Mouse (Mus musculus): ENCODE results near the gene Tln1. TPM values are rescaled to one million over a fixed set of nuclear protein-coding genes. Genes with fewer than 3 reads are reported as not detected.

Tln1 gene
- polyA plus RNA-seq, 1 experiment from 2014 or later = 64.9 TPM

DNA sequence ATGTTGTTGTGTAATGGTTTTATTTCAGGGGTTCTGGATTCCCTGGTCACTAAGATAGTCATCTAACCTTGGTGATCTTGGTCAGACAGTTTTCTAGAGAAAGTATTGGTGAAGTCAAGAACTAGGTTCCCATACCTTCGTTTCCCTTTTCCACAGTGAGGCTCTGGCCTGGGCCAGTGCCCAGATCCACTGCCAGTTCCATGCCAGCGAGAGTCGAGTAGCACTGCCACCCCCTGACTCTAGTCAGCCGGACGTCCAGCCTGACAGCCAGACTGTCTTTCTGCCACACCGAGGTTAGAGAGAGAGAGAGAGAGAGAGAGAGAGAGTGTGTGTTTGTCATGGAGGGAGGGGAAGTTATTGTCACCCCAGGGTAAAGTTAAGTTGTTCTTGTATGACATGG lies 17.2 kb upstream of the Tln1 start:
- peak overlapping the region; percentile 72 for H3K4me3 ChIP-seq (replicated peaks; ENCODE audit: low read depth, low read length)
- peak overlapping the region; percentile 85 for H3K4me2 ChIP-seq (ENCODE audit: low read length)
- no peak for DNase-seq (ENCODE audit: low spot score)
- TF ChIP-seq CTCF (IDR thresholded peaks at IDR 0.05; ENCODE audit: low read depth) = no peak
- no peaks in the 10 kb centered on the region for H3K27me3 ChIP-seq (ENCODE audit: insufficient read depth, low read length)
- H3K9ac ChIP-seq (ENCODE audit: low read depth, low read length) = no peak overlapping the region
- peaks cover 29% of the 10 kb centered on the region for H3K36me3 ChIP-seq (ENCODE audit: insufficient read depth, low read length)
- no peaks in the 10 kb centered on the region for H3K9me3 ChIP-seq (replicated peaks; ENCODE audit: low read length)
- WGBS = 77% methylated on average over 6 of the region's 6 CpGs
- peaks cover 21% of the 10 kb centered on the region; the same call in 1 of the 2 replicates for H3K4me1 ChIP-seq (replicated peaks; ENCODE audit: insufficient read depth, low read length)
- H3K27ac ChIP-seq = no peak overlapping the region
- ATAC-seq (replicated peaks; ENCODE audit: low FRiP score, low read depth) = no peak

DNA sequence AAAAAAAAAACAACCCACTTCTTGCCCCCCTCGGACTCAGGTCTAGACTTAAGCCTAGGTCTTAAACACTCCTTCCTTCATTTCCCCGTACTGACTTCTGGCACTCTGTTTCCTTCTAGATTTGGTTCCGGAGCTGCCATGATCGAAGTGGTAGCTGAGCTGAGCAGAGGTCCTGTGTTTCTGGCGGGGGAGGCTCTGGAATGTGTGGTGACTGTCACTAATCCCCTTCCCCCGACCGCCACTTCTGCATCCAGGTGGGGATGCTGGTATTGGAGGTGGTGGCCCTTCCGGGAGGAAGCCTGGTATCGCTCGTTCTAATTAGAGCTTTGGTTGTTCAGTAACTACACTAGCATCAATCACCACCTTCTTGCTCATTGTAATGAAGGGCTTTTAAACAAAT lies 16.8 kb upstream of the Tln1 start:
- peak; percentile 40 for DNase-seq (ENCODE audit: low spot score)
- H3K9me3 ChIP-seq (replicated peaks; ENCODE audit: low read length) = no peaks in the 10 kb centered on the region
- no peaks in the 10 kb centered on the region for H3K27me3 ChIP-seq (ENCODE audit: insufficient read depth, low read length)
- peak overlapping the region; percentile 85 for H3K4me2 ChIP-seq (ENCODE audit: low read length)
- peaks cover 29% of the 10 kb centered on the region for H3K36me3 ChIP-seq (ENCODE audit: insufficient read depth, low read length)
- ATAC-seq (replicated peaks; ENCODE audit: low FRiP score, low read depth) = no peak
- H3K4me3 ChIP-seq (replicated peaks; ENCODE audit: low read depth, low read length) = peak overlapping the region; percentile 72
- peak overlapping the region; percentile 78 for H3K9ac ChIP-seq (ENCODE audit: low read depth, low read length)
- 2% methylated on average over 10 of the region's 10 CpGs for WGBS
- peak overlapping the region; percentile 82 for H3K27ac ChIP-seq
- H3K4me1 ChIP-seq (replicated peaks; ENCODE audit: insufficient read depth, low read length) = peaks cover 20% of the 10 kb centered on the region; the same call in 1 of the 2 replicates
- no peak for TF ChIP-seq CTCF (IDR thresholded peaks at IDR 0.05; ENCODE audit: low read depth)

DNA sequence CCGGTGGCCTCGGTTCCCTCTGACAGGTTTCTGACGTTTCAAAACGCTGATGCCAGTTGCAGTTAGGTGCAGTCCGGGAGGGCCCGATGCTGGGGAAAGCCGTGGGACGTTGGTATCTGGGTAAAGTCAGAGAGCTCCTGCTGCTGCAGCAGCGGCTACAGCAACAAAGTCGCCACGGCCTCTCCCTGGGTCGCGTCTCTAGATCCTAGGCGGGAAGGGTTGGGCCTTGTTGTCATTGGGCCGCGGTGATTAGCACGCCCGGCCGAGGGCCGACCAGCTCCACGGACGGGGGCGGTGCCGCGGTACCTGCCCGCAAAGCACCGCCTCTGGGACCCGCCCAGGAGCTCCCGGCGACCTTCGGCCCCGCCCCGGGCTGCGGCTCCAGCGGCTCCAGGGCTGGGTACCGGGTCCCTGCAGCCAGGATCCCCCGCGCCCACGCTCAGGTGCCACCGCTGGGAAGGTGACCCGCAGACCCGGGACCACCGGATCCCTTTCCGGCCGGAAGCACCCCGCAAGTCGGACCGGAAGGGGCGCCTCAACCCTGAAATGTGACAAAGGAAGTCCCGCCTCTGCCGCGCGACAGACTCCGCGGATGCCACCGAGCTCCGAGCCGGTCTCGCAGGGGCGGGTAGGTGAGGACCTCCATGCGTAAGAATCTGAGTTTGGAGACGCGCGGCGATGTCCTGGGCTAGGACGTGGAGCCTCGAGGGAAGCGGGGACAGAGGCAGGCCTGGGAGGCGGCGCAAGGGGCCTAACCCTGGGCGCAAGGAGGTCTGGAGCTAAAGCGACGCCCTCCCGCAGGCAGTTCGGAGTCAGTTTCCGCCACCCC lies 16.1 kb upstream of the Tln1 start, which contains the start of the genes Rgp1 and Gba2:
Gene Rgp1, plus strand, starts transcription at position 340 of the 829 bp plus-strand sequence.
Gene Gba2, minus strand, starts transcription at position 498 of the 829 bp plus-strand sequence.
- peak within 1 kb of the TSS; percentile 72 for H3K4me3 ChIP-seq (replicated peaks; ENCODE audit: low read depth, low read length)
- H3K27ac ChIP-seq = peak within 1 kb of the TSS; percentile 82
- peaks cover 20% of the 10 kb centered on the region; the same call in 1 of the 2 replicates for H3K4me1 ChIP-seq (replicated peaks; ENCODE audit: insufficient read depth, low read length)
- H3K27me3 ChIP-seq (ENCODE audit: insufficient read depth, low read length) = no peaks in the 10 kb centered on the region
- DNase-seq (ENCODE audit: low spot score) (peak; percentile 92), ATAC-seq (replicated peaks; ENCODE audit: low FRiP score, low read depth) (peak; percentile 93)
- under 1% methylated on average over 76 of the region's 76 CpGs for WGBS
- no peak for TF ChIP-seq CTCF (IDR thresholded peaks at IDR 0.05; ENCODE audit: low read depth)
- H3K9ac ChIP-seq (ENCODE audit: low read depth, low read length) = peak within 1 kb of the TSS; percentile 78
- H3K36me3 ChIP-seq (ENCODE audit: insufficient read depth, low read length) = peaks cover 28% of the 10 kb centered on the region
- no peaks in the 10 kb centered on the region for H3K9me3 ChIP-seq (replicated peaks; ENCODE audit: low read length)
- H3K4me2 ChIP-seq (ENCODE audit: low read length) = peak within 1 kb of the TSS; percentile 85

DNA sequence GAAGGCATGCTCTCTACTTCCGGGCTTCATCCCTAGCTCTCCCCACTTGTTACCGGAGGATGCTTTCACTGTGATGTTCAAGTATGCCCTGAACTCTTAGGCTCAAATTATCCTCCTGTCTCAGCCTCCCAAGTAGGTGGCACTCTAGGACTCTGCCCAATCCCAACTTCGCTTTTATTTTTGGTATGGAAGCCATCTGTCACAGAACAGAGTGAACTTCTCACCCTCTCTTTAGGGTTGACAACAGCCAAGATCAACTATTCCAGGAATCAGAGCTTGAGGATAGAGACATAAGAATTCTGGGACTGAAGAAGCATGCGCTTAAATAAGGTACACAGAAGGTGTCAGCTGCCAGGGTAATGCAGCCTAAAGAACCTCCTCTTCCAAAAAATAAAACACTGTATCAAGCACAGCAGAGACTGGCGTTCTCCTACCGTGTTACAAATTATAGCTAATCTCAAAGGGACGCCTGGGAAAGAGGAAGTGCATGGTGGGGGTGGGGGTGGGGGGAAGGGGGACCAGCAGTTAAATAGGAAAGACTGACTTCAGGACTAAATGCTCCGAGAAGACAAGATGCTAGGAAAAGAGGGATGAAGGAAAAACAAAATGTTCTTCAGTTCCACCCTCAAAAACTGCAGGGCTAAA lies 14.9 kb upstream of the Tln1 start:
- Histone ChIP-seq H3K36me3 (ENCODE audit: insufficient read depth, low read length) (peaks cover 30% of the 10 kb centered on the region), H3K4me2 (ENCODE audit: low read length) (peak overlapping the region; percentile 85), H3K27me3 (ENCODE audit: insufficient read depth, low read length) (no peaks in the 10 kb centered on the region), H3K27ac (no peak overlapping the region), H3K9me3 (replicated peaks; ENCODE audit: low read length) (no peaks in the 10 kb centered on the region), H3K9ac (ENCODE audit: low read depth, low read length) (peak overlapping the region; percentile 78), H3K4me3 (replicated peaks; ENCODE audit: low read depth, low read length) (peak overlapping the region; percentile 72), H3K4me1 (replicated peaks; ENCODE audit: insufficient read depth, low read length) (peaks cover 20% of the 10 kb centered on the region; the same call in 1 of the 2 replicates)
- TF ChIP-seq CTCF (IDR thresholded peaks at IDR 0.05; ENCODE audit: low read depth) = no peak
- DNase-seq (ENCODE audit: low spot score) = no peak
- no peak for ATAC-seq (replicated peaks; ENCODE audit: low FRiP score, low read depth)
- 29% methylated on average over 8 of the region's 8 CpGs for WGBS

DNA sequence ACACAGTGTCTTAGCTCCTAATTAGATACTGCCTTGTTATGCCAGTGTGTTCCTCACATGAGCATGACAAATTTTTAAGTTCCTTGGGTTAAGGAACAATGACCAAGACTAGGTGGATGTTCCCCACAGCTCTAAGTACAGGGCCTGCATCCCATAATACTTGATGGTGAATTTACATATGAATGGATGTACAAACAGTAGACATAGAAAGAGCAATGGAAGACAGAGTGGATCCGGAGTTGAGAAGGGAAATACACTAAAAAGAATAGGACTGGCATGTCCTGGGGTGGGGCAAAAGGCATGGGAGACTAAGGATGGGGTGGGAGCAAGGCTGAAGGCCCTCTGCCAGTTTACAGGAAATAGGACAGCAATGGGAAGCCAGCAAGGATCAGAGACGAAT lies 12.9 kb upstream of the Tln1 start:
- H3K36me3 ChIP-seq (ENCODE audit: insufficient read depth, low read length) = peaks cover 28% of the 10 kb centered on the region; the same call in 1 of the 2 replicates
- no peaks in the 10 kb centered on the region for H3K27me3 ChIP-seq (ENCODE audit: insufficient read depth, low read length)
- no peak overlapping the region for H3K4me2 ChIP-seq (ENCODE audit: low read length)
- peaks cover 20% of the 10 kb centered on the region; the same call in 1 of the 2 replicates for H3K4me1 ChIP-seq (replicated peaks; ENCODE audit: insufficient read depth, low read length)
- ATAC-seq (replicated peaks; ENCODE audit: low FRiP score, low read depth) = no peak
- no peak overlapping the region for H3K4me3 ChIP-seq (replicated peaks; ENCODE audit: low read depth, low read length)
- 78% methylated on average over 2 of the region's 2 CpGs for WGBS
- no peaks in the 10 kb centered on the region for H3K9me3 ChIP-seq (replicated peaks; ENCODE audit: low read length)
- no peak overlapping the region for H3K9ac ChIP-seq (ENCODE audit: low read depth, low read length)
- no peak for DNase-seq (ENCODE audit: low spot score)
- no peak overlapping the region for H3K27ac ChIP-seq
- no peak for TF ChIP-seq CTCF (IDR thresholded peaks at IDR 0.05; ENCODE audit: low read depth)

DNA sequence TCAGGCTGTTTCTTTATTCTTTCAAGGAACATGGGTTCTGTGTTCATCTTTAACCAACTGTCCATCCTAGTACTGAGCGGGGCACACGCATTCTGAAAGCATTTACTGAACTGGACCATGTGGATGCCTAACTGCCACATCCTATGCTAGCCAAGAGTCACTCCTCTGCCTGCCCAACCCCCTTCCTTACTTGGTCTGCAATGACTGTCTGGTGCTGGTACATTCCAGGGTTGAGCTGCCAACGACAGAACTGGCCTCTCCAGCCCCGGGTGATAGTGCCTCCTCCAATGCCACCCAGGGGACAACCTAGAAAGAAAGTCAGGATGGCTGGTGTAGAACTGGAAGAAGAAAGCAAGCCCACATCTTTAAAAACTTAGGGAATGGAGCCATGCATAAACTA lies 11.1 kb upstream of the Tln1 start:
- no peak for ATAC-seq (replicated peaks; ENCODE audit: low FRiP score, low read depth)

More for the DNA sequence above, 11.1 kb upstream of the Tln1 start:
- Histone ChIP-seq H3K27ac (no peak overlapping the region), H3K4me2 (ENCODE audit: low read length) (no peak overlapping the region), H3K36me3 (ENCODE audit: insufficient read depth, low read length) (peaks cover 45% of the 10 kb centered on the region), H3K9ac (ENCODE audit: low read depth, low read length) (no peak overlapping the region), H3K4me1 (replicated peaks; ENCODE audit: insufficient read depth, low read length) (peaks cover 14% of the 10 kb centered on the region; the same call in 1 of the 2 replicates), H3K9me3 (replicated peaks; ENCODE audit: low read length) (no peaks in the 10 kb centered on the region), H3K4me3 (replicated peaks; ENCODE audit: low read depth, low read length) (no peak overlapping the region), H3K27me3 (ENCODE audit: insufficient read depth, low read length) (no peaks in the 10 kb centered on the region)
- WGBS = 90% methylated on average over 4 of the region's 4 CpGs
- no peak for DNase-seq (ENCODE audit: low spot score)
- no peak for TF ChIP-seq CTCF (IDR thresholded peaks at IDR 0.05; ENCODE audit: low read depth)
